Comparison of ENCODE assay signal across 8 mouse cellular contexts in the genomic region with DNA sequence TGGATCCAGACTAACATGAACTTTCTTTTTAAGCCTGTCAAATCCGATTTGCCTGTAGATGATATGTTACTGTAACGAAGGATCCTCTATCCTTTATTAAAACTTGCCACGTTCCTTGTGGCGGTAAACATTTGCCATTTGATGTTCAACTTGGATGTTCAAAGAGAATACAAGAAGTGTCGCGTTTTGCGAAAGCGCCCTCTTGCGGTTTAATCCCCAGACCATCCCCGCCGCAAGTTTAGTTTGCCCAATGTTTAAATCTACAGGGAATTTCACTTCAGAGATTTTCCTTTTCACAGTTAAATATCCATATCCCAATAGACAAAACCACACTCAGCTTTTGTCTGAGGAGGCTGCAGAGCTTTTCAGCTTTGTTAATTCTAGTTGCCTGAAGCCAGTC. TPM values are rescaled to one million over a fixed set of nuclear protein-coding genes. Genes with fewer than 3 reads are reported as not detected.
DNase-seq lines count a peak whose midpoint lies in the region; ATAC-seq and TF ChIP-seq lines count a peak whose summit lies in the region.
"Had no signal": no experiment of that assay in that cellular context is flagged by ENCODE, and none has a peak within 500 bp of the region (broad histone marks: within the 10 kb centered on the region; RNA-seq: fewer than 3 reads in every experiment).

No protein-coding gene starts in this region.

- peak; percentile 63 for TF ChIP-seq CTCF in liver, adult 2 months (IDR thresholded peaks at IDR 0.05; ENCODE audit: low read depth, low read length)

- H3K27me3 ChIP-seq in liver, adult 2 months (ENCODE audit: control insufficient read depth, insufficient read depth, low read length), result no peaks in the 10 kb centered on the region
- H3K27me3 ChIP-seq in liver, embryonic 11.5 days (replicated peaks; ENCODE audit: control insufficient read depth, insufficient read depth, low read length), result no peaks in the 10 kb centered on the region
- H3K27me3 ChIP-seq: limb, embryonic 15.5 days had no signal

- H3K27ac ChIP-seq in liver, adult 2 months (replicated peaks; ENCODE audit: insufficient read depth, low read depth, low read length), result no peak overlapping the region
- H3K27ac ChIP-seq in liver, embryonic 11.5 days (ENCODE audit: low read depth, low read length), result no peak overlapping the region
- H3K27ac ChIP-seq: limb, embryonic 15.5 days had no signal

- H3K4me1 ChIP-seq in liver, adult 2 months (ENCODE audit: control insufficient read depth, insufficient read depth, low read length), result no peaks in the 10 kb centered on the region
- no peaks in the 10 kb centered on the region for H3K4me1 ChIP-seq in liver, embryonic 11.5 days (replicated peaks; ENCODE audit: control insufficient read depth, insufficient read depth, low read length)
- H3K4me1 ChIP-seq: limb, embryonic 15.5 days had no signal

- peak; percentile 42 for DNase-seq in liver, adult 2 months (ENCODE audit: extremely low read depth, low read depth, low spot score)
- no peak for DNase-seq in liver, embryonic 11.5 days (ENCODE audit: low spot score)
- peak; percentile 52 to 69 for DNase-seq in adrenal gland, postnatal 36 days
- DNase-seq in embryo, embryonic 10.5 days (ENCODE audit: low spot score), result peak; percentile 64
- DNase-seq in kidney, postnatal 36 days, result peak; percentile 32 to 83
- DNase-seq in lung, postnatal 14 days, result peak; percentile 73
- DNase-seq in thymus, postnatal 0 days (ENCODE audit: low spot score), result peak; percentile 24

- ATAC-seq in liver, embryonic 11.5 days (replicated peaks; ENCODE audit: low FRiP score), result no peak

- H3K36me3 ChIP-seq in liver, adult 2 months (ENCODE audit: control insufficient read depth, insufficient read depth, low read length), result no peaks in the 10 kb centered on the region
- H3K36me3 ChIP-seq in liver, embryonic 11.5 days (ENCODE audit: control insufficient read depth, insufficient read depth, low read length), result no peaks in the 10 kb centered on the region
- H3K36me3 ChIP-seq: limb, embryonic 15.5 days had no signal

- no peaks in the 10 kb centered on the region for H3K9me3 ChIP-seq in liver, embryonic 11.5 days (ENCODE audit: control insufficient read depth, low read length)
- H3K9me3 ChIP-seq: limb, embryonic 15.5 days had no signal

- no peaks in the 10 kb centered on the region for H3K79me2 ChIP-seq in liver, adult 2 months (ENCODE audit: control insufficient read depth, insufficient read depth, low read length)

- no peak overlapping the region for H3K9ac ChIP-seq in liver, adult 2 months (ENCODE audit: low read depth, low read length)
- no peak overlapping the region for H3K9ac ChIP-seq in liver, embryonic 11.5 days (ENCODE audit: low read depth, low read length)
- H3K9ac ChIP-seq: limb, embryonic 15.5 days had no signal

- 16% methylated on average over 11 of the region's 11 CpGs for WGBS in liver, adult 2 months
- 22% methylated on average over 11 of the region's 11 CpGs for WGBS in liver, embryonic 11.5 days

- H3K4me3 ChIP-seq in liver, adult 2 months (ENCODE audit: insufficient read depth, low read depth, low read length), result no peak overlapping the region
- no peak overlapping the region for H3K4me3 ChIP-seq in liver, embryonic 11.5 days (ENCODE audit: low read depth, low read length)
- H3K4me3 ChIP-seq: limb, embryonic 15.5 days had no signal

- no peak overlapping the region for H3K4me2 ChIP-seq in liver, embryonic 11.5 days
- H3K4me2 ChIP-seq: limb, embryonic 15.5 days had no signal

- no peak for TF ChIP-seq POLR2A in liver, adult 2 months (IDR thresholded peaks at IDR 0.05; ENCODE audit: extremely low read depth, insufficient read depth, low read length)

RNA-seq across cellular contexts. Expression of gene Sgms2, which starts 33.6 kb away (rescaled TPM):
- total RNA-seq in liver, adult 2 months (2014; rRNA removed), result 35.8 and 56.6 TPM in 2 replicates
- 9.9 and 11.8 TPM in 2 replicates for polyA plus RNA-seq in liver, adult 2 months (2012; rRNA removed)
- polyA plus RNA-seq in liver, embryonic 11.5 days (2014; fragmentation: Nextera tagmentation; extraction: Ambion mirVana), result 3.6 and 4.0 TPM in 2 replicates
- 10 to 100 TPM in 1 of 2 experiments, 1 to 10 TPM in 1; 2.7 to 11.2 TPM for total RNA-seq in adrenal gland, postnatal 36 days (2021)
- 0.28 and 0.42 TPM in 2 replicates for polyA plus RNA-seq in thymus, postnatal 0 days (2015; fragmentation: Nextera tagmentation; extraction: Ambion mirVana)

RNA-seq across cellular contexts. Expression of gene Papss1, which starts 39.8 kb away (rescaled TPM):
- 5.6 and 7.3 TPM in 2 replicates for total RNA-seq in liver, adult 2 months (2014; rRNA removed)
- polyA plus RNA-seq in liver, adult 2 months (2012; rRNA removed), result 6.5 and 7.5 TPM in 2 replicates
- 27.5 and 30.6 TPM in 2 replicates for polyA plus RNA-seq in liver, embryonic 11.5 days (2014; fragmentation: Nextera tagmentation; extraction: Ambion mirVana)
- total RNA-seq in adrenal gland, postnatal 36 days (2021), result 10 to 100 TPM; 56.8 to 69.3 TPM
- 50.7 and 53.1 TPM in 2 replicates for polyA plus RNA-seq in thymus, postnatal 0 days (2015; fragmentation: Nextera tagmentation; extraction: Ambion mirVana)
